Mouse (Mus musculus) intestine, embryonic 15.5 days (tissue): ENCODE measurements at regions not wholly inside any gene's neighbourhood (a gene's known extent, or its start where the extent isn't known, plus 50 kb on each side); places are given as distances from the start of the nearest gene placed in this dataset.
"Not testable (repeated sequence)": the region's sequence is repeated elsewhere in the genome, so short reads cannot be mapped to it uniquely, and the experiment has no call there.

ENCODE experiments used
- ATAC-seq: fragments of 200-750 bp; cut with Nextera tagmentation; 2 replicates; pipeline ENCODE4 v1.8.0; 2017; ENCODE audit warnings: moderate TSS enrichment, moderate library complexity
- H3K27ac ChIP-seq: fragments of 300-500 bp; sonication (generic); 2 replicates; pipeline ENCODE4 v1.5.1; 2015; ENCODE audit warnings: mild to moderate bottlenecking, inconsistent platforms
- H3K27me3 ChIP-seq: fragments of 300-500 bp; sonication (generic); replicated peaks from 2 replicates; pipeline ENCODE4 v1.6.1; 2015; ENCODE audit warnings: inconsistent platforms
- H3K36me3 ChIP-seq: fragments of 300-500 bp; sonication (generic); 2 replicates; pipeline ENCODE4 v1.6.1; 2015; ENCODE audit warnings: inconsistent platforms
- H3K4me1 ChIP-seq: fragments of 300-500 bp; sonication (generic); replicated peaks from 2 replicates; pipeline ENCODE4 v1.6.1; 2015; ENCODE audit warnings: inconsistent platforms
- H3K4me2 ChIP-seq: fragments of 300-500 bp; sonication (generic); replicated peaks from 2 replicates; pipeline ENCODE4 v1.6.1; 2015; ENCODE audit warnings: mild to moderate bottlenecking, inconsistent platforms
- H3K4me3 ChIP-seq: fragments of 300-500 bp; sonication (generic); replicated peaks from 2 replicates; pipeline ENCODE4 v1.5.1; 2015; ENCODE audit warnings: inconsistent platforms
- H3K9ac ChIP-seq: fragments of 300-500 bp; sonication (generic); 2 replicates; pipeline ENCODE4 v1.6.1; 2015; ENCODE audit warnings: inconsistent platforms
- H3K9me3 ChIP-seq: fragments of 300-500 bp; sonication (generic); 2 replicates; pipeline ENCODE4 v1.6.1; 2016; ENCODE audit warnings: inconsistent platforms
- WGBS: fragments of 180-500 bp; shearing (Covaris S2); methylation state at CpG from one replicate; pipeline ENCODE4 v1.1.7; 2015; 5-methylcytosine and 5-hydroxymethylcytosine counted together

DNA sequence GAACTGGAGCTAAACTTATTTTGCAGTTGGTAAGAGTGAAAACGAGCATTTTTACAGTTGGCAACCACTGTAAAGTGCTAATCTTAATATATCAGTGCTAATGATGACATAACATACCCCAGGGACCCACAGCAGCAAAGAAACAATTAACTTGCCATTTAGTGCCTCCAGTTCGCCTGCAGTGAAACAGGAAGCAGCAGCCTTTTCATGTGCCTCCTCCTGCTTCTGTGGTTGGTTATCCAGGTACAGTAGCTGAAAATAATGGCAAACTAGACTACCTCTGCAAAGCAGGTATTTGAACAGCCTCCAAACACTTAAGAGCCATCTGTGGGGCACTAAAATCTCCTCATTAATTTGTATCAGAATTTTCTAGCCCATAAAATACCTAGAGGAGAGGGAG lies 584.8 kb upstream of the Pfkp start:
- Histone ChIP-seq H3K4me2 (no peak overlapping the region), H3K27ac (no peak overlapping the region), H3K4me3 (no peak overlapping the region), H3K36me3 (no peaks in the 10 kb centered on the region), H3K9me3 (no peaks in the 10 kb centered on the region), H3K4me1 (no peaks in the 10 kb centered on the region), H3K9ac (no peak overlapping the region), H3K27me3 (no peaks in the 10 kb centered on the region)
- ATAC-seq, result no peak
- 43% methylated on average over 2 of the region's 2 CpGs for WGBS

DNA sequence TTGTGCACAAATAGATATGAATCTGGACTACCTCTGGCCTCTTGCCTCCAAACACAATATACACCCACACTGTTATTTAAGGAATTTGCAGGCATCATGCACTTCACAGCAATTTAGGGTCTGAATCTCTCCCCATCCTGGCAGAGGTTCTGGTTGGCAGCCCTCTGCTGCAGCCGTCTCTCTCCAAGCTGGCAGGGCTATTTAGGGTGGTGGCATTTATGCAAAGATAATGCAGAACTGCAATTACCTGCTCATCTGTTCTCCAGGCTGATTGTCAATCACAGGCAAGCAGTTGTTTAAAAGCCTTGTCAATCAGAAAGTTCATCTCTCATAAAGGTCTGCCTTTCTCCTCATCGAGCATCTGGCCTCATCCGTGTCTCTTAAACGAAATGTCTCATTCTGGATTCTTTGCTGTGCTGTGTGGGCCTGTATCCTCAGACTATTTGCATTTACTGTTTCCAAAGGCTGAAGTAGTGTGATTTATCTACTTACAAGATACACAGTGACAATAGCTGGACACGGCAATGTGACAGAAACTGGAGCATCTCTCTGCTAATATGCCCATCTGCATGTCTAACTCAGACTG lies 558.1 kb upstream of the Pfkp start:
- ATAC-seq, result no peak
- Histone ChIP-seq H3K4me1 (no peaks in the 10 kb centered on the region), H3K27me3 (no peaks in the 10 kb centered on the region), H3K27ac (no peak overlapping the region), H3K9ac (no peak overlapping the region), H3K9me3 (no peaks in the 10 kb centered on the region), H3K4me3 (no peak overlapping the region), H3K36me3 (no peaks in the 10 kb centered on the region), H3K4me2 (no peak overlapping the region)
- WGBS, result 85% methylated on average over 5 of the region's 5 CpGs

GRCm38 (mm10) chr13:7195990-7196389 lies 547.4 kb upstream of the Pfkp start:
- no peak overlapping the region for H3K27ac ChIP-seq
- H3K4me3 ChIP-seq, result no peak overlapping the region
- H3K27me3 ChIP-seq, result no peaks in the 10 kb centered on the region
- no peaks in the 10 kb centered on the region for H3K36me3 ChIP-seq
- H3K9ac ChIP-seq, result no peak overlapping the region
- ATAC-seq, result no peak
- H3K4me2 ChIP-seq, result no peak overlapping the region
- H3K4me1 ChIP-seq, result no peaks in the 10 kb centered on the region
- 58% methylated on average over 6 of the region's 6 CpGs for WGBS
- no peaks in the 10 kb centered on the region for H3K9me3 ChIP-seq

DNA sequence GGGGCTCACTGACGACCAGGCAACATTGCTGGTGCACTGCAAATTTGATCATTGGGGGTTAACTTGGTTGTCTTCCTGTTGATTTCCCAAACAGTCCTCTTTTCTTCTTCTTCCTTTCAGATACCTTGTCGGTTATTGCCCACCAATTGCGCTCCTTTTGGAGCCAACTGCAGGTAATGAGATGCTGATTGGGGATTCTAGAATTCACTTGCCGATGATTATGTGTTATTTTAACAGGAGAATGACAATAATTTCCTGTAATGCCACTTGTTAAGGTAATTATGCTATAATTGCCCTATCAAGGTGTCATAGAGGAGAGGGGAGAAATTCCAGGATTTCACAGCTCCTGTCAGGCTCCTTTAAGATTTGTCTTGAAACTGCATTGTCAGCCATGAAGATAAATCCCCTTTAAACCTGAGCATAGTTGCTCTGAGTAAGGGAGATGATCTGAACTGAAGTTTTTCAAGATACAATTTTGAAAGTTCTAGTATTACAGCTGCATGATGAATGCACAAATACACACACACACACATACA lies 533.7 kb upstream of the Pfkp start:
- H3K9ac ChIP-seq, result no peak overlapping the region
- no peaks in the 10 kb centered on the region for H3K27me3 ChIP-seq
- H3K36me3 ChIP-seq, result no peaks in the 10 kb centered on the region
- H3K27ac ChIP-seq, result no peak overlapping the region
- H3K4me2 ChIP-seq, result no peak overlapping the region
- no peak for ATAC-seq
- H3K9me3 ChIP-seq, result no peaks in the 10 kb centered on the region
- H3K4me3 ChIP-seq, result no peak overlapping the region
- WGBS, result 74% methylated on average over 4 of the region's 4 CpGs
- no peaks in the 10 kb centered on the region for H3K4me1 ChIP-seq

DNA sequence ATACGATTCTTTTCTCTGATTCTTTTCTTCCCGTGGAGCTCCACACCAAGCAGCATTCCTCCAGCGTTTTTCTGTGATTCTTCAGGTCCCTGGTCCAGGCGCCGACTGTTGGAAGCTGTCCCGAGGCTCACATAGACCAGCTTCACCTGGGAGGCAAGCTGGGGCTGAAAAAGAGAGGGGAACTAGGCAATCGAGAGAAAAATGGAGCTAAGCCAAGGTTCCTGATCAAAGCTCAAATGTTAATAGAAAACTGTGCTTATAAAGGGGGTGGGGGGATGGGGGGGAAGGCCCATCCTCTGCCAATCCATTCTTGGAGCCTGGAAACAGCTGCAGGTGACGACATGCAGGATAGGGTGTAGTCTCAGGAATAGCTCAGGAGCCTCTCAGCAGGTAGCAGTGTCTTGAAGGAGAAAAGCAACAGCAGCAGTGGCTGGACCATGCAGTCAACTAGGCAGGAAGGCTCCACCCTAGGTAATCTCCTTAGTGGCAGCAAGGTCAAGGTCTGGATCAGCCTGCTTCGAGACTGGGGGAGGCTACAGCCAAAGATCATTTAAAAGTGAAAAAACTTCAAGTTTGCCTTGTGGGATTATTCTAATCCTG lies 527.1 kb upstream of the Pfkp start:
- Histone ChIP-seq H3K4me1 (no peaks in the 10 kb centered on the region), H3K27ac (no peak overlapping the region), H3K36me3 (no peaks in the 10 kb centered on the region), H3K4me3 (no peak overlapping the region), H3K9me3 (no peaks in the 10 kb centered on the region), H3K27me3 (no peaks in the 10 kb centered on the region), H3K4me2 (no peak overlapping the region), H3K9ac (no peak overlapping the region)
- WGBS, result 76% methylated on average over 9 of the region's 9 CpGs
- no peak for ATAC-seq

- not testable (repeated sequence) for H3K4me1 ChIP-seq, H3K27me3 ChIP-seq, H3K4me2 ChIP-seq, H3K36me3 ChIP-seq, H3K4me3 ChIP-seq, ATAC-seq, H3K27ac ChIP-seq, H3K9ac ChIP-seq, H3K9me3 ChIP-seq
- 91% methylated on average over 3 of the region's 3 CpGs for WGBS
These were observed 521.5 kb upstream of the Pfkp start for GRCm38 (mm10) chr13:7170035-7170434.

DNA sequence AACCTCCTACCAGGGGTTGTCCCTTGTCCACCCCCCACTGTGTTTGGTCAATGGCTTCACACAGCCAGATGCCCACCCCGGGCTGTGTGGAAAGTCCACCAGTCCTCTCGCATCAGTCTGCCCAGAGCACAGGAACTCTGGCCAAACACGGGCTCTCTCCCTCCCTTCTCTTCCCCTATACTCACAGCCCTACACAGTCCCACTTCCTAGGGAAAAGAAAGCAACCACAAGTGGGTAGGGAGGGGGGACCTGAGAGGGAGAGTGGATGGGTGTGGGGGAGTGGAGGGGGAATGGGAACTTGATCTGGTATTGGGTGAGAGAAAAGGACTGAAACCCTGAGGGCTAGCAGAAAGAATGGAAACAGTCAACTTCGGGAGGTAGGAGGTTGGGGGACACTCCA lies 497.8 kb upstream of the Pfkp start:
- H3K4me3 ChIP-seq, result no peak overlapping the region
- H3K4me1 ChIP-seq, result no peaks in the 10 kb centered on the region
- H3K9ac ChIP-seq, result no peak overlapping the region
- no peaks in the 10 kb centered on the region for H3K36me3 ChIP-seq
- WGBS, result 79% methylated on average over 4 of the region's 4 CpGs
- no peaks in the 10 kb centered on the region for H3K9me3 ChIP-seq
- no peak overlapping the region for H3K27ac ChIP-seq
- no peak overlapping the region for H3K4me2 ChIP-seq
- no peaks in the 10 kb centered on the region for H3K27me3 ChIP-seq
- no peak for ATAC-seq

DNA sequence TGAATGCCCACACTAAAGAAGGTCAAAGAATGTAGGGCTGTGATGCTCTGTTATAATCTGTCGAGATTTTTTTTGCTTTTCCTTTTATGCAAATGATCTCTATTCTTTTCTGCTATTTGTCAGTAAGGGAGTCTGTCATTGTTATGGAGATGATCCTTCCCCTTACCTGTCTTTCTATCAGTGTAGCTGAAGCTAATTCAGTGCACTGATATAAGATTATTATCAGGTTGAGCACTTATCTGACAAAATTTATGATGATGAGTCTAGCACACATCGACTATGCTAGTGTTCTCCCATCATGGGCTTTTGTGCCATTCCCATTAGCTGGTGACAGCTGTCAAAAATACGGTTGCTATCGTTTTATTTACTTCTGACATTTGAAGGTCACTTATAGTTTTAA lies 462.0 kb upstream of the Pfkp start:
- no peaks in the 10 kb centered on the region for H3K4me1 ChIP-seq
- 84% methylated on average over 4 of the region's 4 CpGs for WGBS

GRCm38 (mm10) chr13:7103289-7103688 lies 454.7 kb upstream of the Pfkp start:
- Histone ChIP-seq H3K4me2 (no peak overlapping the region), H3K27ac (no peak overlapping the region), H3K9me3 (no peaks in the 10 kb centered on the region), H3K27me3 (no peaks in the 10 kb centered on the region), H3K4me1 (no peaks in the 10 kb centered on the region), H3K4me3 (no peak overlapping the region), H3K9ac (no peak overlapping the region), H3K36me3 (no peaks in the 10 kb centered on the region)
- ATAC-seq, result no peak
- 65% methylated on average over 4 of the region's 4 CpGs for WGBS

More for the DNA sequence above, 462.0 kb upstream of the Pfkp start:
- ATAC-seq, result no peak
- Histone ChIP-seq H3K4me3 (no peak overlapping the region), H3K4me2 (no peak overlapping the region), H3K9ac (no peak overlapping the region), H3K27me3 (no peaks in the 10 kb centered on the region), H3K36me3 (no peaks in the 10 kb centered on the region), H3K27ac (no peak overlapping the region), H3K9me3 (no peaks in the 10 kb centered on the region)

DNA sequence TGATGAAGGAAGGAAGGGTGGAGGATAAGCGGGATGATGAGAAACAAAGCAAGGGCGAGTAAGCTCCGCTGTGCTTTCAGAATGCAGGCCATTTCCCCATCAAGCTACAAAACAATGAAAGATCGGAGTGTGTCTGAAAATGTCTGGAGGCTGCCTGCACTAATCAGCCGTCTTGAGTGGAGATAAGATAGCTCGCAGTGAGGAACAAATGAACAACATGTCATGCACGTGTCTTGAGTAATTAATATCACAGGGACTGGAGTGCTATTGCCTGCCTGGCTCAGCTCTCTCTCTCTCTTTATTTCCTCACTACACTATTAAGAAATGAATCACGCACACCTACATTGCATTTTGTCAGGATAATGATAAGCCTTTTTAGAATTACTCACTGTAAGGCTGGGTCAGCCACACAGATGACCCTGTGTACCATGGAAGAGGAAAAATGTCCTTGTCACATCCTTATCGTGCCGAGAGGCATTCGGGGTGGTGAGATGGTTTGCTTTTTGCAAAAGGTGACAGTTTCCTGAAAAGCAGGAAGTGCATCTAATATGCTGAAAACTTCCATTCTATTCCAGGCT lies 444.6 kb upstream of the Pfkp start:
- Histone ChIP-seq H3K9ac (no peak overlapping the region), H3K4me2 (no peak overlapping the region), H3K36me3 (no peaks in the 10 kb centered on the region), H3K4me3 (no peak overlapping the region), H3K27ac (no peak overlapping the region), H3K4me1 (no peaks in the 10 kb centered on the region), H3K27me3 (no peaks in the 10 kb centered on the region), H3K9me3 (no peaks in the 10 kb centered on the region)
- ATAC-seq, result peak; percentile 93
- 54% methylated on average over 11 of the region's 11 CpGs for WGBS

DNA sequence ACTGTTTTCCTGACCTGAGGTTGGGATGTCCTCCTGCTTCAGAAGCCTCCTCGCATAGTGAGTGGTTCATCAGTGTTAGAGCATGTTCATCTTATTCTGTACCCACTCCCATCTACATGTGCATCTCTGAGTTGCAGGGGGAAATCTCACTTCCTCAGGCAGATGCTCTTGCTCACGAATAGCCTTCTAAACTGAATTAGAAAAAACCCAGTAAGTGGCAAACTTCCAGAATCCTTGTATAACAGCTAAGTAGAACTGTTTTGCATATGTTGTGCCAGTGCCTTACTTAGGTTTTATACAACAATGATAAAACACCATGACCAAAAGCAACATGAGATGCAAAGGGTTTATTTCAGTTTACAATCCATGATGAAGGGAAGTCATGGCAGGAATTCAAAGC lies 442.3 kb upstream of the Pfkp start:
- Histone ChIP-seq H3K36me3 (no peaks in the 10 kb centered on the region), H3K4me1 (no peaks in the 10 kb centered on the region), H3K4me3 (no peak overlapping the region), H3K9me3 (no peaks in the 10 kb centered on the region), H3K9ac (no peak overlapping the region), H3K27me3 (no peaks in the 10 kb centered on the region), H3K27ac (no peak overlapping the region), H3K4me2 (no peak overlapping the region)
- no peak for ATAC-seq
- WGBS, result 81% methylated on average over 2 of the region's 2 CpGs

DNA sequence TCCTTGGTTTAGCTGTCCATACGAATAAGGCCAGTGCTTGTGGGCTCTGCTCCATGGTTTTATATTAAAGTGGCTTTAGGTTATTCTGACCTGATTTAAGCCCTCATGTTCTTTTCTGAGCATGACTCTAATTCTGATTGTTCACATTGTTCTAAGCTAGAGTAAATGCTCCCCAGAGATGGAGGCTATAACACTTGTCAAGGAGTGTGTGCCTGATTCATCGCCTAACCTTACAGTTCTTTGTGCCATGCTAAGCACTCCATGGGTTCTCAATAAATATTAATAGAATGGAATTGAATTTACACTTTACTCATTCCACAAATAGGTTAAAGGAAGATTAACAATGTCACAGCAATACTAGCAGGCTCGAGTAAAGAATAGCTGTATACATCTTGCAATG lies 417.6 kb upstream of the Pfkp start:
- H3K36me3 ChIP-seq, result no peaks in the 10 kb centered on the region
- H3K4me2 ChIP-seq, result no peak overlapping the region
- WGBS, result 81% methylated on average over 3 of the region's 3 CpGs
- H3K9me3 ChIP-seq, result no peaks in the 10 kb centered on the region
- no peak overlapping the region for H3K9ac ChIP-seq
- ATAC-seq, result no peak
- no peak overlapping the region for H3K4me3 ChIP-seq
- no peaks in the 10 kb centered on the region for H3K4me1 ChIP-seq
- H3K27ac ChIP-seq, result no peak overlapping the region
- H3K27me3 ChIP-seq, result no peaks in the 10 kb centered on the region

GRCm38 (mm10) chr13:7063717-7064116 lies 415.1 kb upstream of the Pfkp start:
- H3K27me3 ChIP-seq, result no peaks in the 10 kb centered on the region
- WGBS, result 60% methylated on average over 3 of the region's 3 CpGs

More at GRCm38 (mm10) chr13:7063717-7064116, 415.1 kb upstream of the Pfkp start:
- Histone ChIP-seq H3K27ac (no peak overlapping the region), H3K4me2 (no peak overlapping the region), H3K9me3 (no peaks in the 10 kb centered on the region), H3K4me1 (no peaks in the 10 kb centered on the region), H3K36me3 (no peaks in the 10 kb centered on the region), H3K4me3 (no peak overlapping the region), H3K9ac (no peak overlapping the region)
- no peak for ATAC-seq
